Mouse (Mus musculus) spleen, adult 2 months (tissue): Measurements from ENCODE around the gene Gldn.

Experiments used
- CTCF ChIP-seq: fragments of 200-500 bp; IDR thresholded peaks from 2 replicates; pipeline ENCODE4 v1.5.1; 2011; ENCODE audit warnings: mild to moderate bottlenecking, inconsistent platforms; ENCODE audit not compliant: insufficient read depth, insufficient read length, insufficient replicate concordance; ENCODE audit errors: extremely low read depth
- POLR2A ChIP-seq: fragments of 200-500 bp; IDR thresholded peaks from 2 replicates; pipeline ENCODE4 v1.6.1; 2011; ENCODE audit warnings: low read depth, low read length, inconsistent platforms

DNA sequence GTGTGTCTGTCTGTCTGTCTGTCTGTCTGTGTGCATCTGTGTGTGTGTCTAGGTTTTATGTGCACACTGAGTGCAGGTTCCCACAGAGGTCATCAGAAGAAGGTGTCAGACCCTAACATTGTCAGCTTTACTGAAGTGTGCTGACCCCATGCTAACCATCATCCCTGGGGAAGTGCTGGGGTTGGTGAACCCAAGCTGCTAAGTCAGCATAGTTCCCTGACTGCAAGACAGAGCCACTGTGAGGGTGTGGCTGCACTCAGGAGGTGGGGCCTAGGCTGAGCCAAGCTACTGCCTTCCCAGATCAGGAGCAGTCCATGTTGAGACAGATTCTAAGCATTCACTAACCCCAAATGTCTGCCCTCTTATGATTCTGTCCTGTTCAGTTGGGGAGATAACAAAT, 13.5 kb downstream of the Gldn start:
- TF ChIP-seq POLR2A (no peak), CTCF (no peak)
